Mouse (Mus musculus) natural killer cell, adult 2 months (primary cell): Measurements from ENCODE around the gene Vsig2.

ENCODE experiments used
- DNase-seq, 2 experiments: peaks; one replicate each; pipeline ENCODE4 v3.0.0; 2022; ENCODE audit warnings: low spot score in 2 of 2

Vsig2 gene

DNA sequence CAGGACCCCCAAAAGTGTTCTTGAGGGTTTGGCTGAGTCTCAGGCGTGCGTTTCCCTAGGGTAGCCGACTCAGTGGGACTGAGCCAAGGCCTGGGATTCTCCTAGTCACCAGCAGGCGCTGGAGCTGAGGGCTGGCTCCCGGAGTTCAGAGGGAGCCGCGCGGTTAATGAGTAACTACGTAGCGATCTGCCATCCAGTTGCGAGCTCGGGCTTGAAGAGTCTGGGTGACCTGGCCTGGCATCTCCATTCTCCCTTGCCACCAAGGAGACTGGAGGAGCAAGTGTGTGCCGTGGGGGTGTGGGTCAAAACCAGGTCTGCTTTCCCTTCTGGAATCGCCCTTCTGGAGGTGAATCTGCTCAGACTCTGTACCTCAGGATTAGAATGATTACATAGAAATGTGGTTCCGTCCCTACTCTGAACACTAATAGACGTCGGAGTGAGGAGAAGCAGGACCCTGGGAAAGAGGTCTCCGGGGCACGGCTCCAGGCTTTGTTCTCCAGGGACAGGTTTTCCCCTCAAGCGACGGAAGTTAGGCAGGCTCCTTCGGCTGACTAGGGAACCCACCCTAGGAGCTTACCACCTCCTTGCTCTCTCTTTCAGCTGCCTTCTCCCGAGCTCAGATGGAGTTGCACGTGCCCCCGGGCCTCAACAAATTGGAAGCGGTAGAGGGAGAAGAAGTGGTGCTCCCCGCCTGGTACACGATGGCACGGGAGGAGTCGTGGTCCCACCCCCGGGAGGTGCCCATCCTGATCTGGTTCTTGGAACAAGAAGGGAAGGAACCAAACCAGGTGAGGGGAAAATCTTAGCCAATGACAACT lies 8.0 kb upstream of the Vsig2 start:
- DNase-seq, result no peak

DNA sequence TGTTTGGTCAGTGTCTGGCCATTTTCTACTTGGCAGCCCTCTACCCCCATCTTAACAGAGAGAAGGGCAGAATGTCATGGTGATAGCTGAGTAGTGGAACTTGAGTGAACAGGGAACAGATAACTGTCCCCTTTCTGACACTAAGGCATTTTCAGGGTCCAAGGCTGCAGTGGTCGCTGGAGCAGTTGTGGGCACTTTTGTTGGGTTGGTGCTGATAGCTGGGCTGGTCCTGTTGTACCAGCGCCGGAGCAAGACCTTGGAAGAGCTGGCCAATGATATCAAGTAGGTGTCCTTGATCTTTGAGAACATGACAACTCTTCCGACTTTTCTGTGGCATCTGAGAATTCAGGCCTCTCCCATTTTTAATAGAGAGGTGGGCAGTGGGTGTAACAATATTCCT lies 2.2 kb upstream of the Vsig2 start:
- no peak for DNase-seq

DNA sequence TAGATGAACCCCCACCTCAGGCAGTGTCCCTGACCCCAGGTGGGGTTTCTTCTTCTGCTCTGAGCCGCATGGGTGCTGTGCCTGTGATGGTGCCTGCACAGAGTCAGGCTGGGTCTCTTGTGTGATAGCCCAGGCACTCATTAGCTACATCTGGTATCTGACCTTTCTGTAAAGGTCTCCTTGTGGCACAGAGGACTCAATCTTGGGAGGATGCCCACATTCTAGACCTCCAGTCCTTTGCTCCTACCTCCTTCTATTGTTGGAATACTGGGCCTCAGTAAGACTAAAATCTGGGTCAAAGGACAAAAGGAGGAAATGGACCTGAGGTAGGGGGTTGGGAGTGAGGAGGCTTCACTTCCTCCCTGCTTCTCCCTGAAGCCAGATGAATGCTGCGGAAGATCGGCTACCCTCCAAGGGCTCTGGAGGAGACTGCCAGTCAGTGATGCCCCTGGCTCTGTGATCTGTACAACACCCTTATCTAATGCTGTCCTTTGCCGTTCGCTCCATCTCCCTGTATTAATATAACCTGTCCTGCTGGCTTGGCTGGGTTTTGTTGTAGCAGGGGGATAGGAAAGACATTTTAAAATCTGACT lies 1.3 kb upstream of the Vsig2 start:
- DNase-seq, result no peak

DNA sequence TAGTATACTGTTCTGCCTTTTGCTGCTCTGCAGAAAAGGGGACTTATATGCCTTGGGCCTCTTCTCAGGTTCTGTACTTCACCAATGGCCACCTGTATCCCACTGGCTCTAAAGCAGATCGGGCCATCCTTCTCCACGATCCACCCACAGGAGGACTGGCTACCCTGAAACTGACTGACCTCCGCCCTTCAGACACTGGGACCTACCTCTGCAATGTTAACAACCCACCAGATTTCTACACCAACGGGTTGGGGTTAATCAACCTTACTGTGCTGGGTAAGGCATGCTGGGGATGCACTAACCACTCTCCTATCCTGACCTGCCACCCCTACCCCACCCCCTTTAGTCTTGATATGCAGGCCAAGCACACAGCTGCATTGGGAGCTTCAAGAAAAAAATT lies 1.2 kb downstream of the Vsig2 start:
- DNase-seq, result no peak

DNA sequence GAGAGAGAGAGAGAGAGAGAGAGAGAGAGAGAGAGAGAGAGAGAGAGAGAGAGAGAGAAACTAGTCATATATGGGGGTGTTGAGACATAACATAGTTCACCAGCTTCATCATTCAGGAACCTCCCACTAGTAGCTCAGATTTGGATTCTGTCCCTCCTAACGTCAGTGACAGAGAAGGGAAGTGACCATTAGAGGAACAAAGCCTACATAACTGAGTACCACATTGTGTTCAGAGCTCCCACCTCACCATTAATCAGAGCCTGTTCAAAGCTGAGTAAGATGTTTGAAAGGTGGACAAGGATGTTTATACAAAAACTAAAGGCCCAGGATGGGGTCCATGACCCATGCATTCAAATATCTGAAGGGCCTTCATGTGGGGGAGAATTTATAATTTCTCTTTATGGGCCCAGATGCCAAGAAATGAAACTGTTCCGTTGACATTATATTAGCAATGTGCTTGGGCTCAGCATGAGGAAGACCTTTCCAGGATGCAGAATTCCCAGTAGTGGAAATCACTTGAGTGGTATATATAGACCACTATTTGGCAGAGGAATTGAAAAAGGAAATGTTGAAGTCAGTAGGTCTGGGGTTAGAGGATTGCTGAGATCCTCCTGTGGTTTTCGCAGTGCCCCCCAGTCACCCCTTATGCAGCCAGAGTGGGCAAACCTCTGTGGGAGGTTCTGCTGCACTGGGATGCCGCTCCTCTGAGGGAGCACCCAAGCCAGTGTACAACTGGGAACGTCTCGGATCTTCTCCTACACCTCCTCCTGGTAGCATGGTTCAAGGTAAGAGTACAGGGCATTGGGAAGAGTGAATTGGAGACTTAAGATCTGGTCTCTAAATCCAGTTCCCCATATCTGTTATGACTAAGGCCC lies 1.9 kb downstream of the Vsig2 start:
- DNase-seq, result no peak

DNA sequence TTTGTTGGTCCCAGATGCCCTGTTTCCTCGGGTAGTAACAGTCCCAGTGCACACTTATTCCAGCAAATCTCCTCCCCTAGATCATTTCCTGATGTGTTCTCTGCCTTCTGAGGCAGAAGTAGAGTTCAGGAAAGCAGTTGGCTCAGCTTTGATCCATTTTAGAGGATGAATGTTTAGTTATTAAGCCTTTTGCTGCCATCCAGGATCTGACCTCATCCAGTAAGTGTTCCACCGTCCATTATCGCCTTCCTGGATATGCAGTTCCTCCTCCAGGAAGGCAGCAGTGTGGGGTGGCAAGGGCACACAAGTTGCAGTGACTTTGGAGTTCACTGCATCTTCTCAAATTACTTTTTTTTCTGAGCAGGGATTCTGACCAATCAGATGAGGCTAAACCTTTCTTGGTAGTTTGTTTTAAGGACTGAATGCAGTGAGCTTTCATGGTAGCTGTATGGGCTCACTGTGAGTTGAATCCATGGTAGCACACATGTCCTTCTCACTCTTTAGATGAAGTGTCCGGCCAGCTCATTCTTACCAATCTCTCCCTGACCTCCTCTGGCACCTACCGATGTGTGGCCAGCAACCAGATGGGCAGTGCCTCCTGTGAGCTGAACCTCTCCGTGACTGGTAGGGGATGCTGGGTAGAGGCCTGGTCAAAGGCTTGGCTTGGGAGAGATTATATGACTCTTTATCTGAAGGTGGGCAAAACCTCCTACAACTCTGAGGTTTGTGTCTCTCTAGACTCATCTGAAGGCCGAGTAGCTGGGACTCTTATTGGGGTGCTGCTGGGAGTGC lies 3.0 kb downstream of the Vsig2 start:
- no peak for DNase-seq

DNA sequence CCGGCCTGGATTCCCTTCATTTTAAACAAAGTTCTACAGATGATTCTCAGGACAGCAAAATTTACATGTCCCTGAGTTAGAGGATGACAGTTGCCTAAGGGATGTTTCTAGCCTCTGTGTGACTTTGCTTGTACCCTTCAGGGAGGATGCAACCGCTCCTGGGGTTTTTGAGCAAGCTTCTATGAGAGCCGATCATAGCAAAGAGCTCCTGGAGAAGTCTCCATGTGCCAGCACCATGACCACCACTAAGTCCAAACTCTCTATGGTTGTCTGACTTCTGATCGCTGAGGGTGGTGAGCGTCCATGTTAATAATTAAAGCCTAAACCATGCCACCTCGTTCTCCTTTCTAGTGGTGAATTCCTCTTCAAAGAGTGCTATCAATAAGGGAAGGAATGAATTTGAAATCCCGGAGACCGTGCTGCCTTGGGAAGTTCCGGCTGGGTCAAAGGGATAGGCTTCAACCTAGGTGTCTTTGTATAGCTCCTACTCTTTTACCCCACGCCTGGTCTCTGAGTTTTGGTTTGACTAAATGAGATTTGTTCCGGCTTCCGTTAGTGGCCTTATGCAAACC lies 4.9 kb downstream of the Vsig2 start:
- no peak for DNase-seq

DNA sequence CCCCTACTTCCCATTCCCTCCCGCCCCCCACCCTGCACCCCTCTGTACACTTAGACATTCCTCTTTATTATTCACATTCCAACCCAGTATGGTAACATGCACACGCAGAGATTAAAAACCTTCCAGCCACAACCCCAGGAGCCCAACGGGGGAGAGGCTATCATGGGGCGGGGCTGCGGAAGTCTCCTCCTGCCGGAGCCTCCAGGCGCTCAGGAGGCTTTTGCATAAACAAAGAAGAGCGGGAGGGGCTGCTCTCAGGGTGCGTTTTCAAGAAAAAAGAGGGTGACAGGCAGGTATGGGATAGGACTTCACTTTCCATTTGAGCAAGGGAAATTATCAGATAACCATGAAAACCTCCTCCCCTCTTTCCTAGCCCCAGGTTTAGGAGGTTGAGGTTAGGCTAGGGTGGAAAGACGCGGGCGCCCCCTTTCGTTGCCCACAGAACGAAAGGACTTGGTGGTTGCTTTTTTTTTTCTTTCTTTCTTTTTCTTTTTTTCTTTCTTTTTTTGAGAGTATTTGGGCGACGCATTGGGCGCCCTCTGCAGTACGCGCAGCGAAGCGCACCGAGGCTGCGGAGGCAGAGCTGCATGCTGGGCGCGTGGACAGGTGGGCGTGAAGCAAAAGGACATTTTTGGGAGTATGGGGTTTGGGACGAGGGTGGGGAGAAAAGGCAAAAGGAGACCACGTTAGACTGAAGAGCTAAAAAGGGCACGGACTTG lies 5.6 kb downstream of the Vsig2 start:
- DNase-seq, result peak; percentile 29 to 51

DNA sequence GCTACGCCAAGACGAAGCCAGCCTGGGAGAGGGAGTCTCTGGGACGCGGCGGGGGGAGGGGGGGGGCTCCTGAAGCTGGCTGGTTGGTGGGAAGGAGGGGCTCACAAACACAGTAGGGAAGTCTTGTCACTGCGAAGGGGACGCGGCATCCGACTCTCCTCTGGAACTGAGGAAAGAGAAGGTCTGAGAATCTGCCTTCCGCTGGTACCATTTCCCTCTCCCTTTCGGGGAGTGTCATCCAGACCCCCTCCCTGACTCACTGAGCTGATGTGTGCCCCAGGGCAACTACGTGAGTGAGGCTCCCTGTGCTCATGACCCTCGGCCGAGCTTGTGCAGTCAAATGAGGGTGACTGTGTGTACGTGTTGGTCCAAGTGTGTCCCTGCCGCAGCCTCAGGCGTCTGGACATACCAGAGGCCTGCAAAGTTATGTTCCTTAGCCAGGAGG lies 6.1 kb downstream of the Vsig2 start:
- no peak for DNase-seq

DNA sequence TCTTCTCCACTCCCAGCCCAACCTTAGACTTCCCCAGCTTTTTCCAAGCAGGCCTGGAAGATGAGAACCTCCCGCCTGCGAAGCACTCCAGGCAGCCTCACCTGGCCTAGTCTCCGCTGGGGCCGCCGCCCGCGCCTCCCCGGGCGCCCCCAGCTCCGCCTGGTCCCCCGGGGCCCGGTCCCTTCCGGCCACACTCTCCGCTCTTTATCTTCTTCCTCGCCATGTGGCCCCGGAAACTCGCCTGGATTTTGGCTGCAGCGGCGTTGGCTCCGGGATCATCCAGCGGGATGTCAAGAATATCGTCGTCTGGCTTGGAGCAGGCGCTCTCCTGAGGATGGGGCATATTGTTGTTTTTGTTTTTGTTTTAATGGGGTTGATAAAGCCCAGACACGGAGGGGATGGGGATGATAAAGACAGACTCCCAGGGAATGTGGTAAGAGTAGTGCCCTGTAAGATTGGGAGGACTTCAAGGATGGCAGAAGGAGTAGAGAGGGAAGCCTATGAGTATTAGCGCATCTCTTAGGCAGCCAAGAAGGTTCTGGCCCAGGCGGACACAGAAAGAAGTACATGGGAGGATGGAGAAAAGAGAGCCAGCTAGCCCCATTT lies 6.9 kb downstream of the Vsig2 start:
- DNase-seq, result no peak

DNA sequence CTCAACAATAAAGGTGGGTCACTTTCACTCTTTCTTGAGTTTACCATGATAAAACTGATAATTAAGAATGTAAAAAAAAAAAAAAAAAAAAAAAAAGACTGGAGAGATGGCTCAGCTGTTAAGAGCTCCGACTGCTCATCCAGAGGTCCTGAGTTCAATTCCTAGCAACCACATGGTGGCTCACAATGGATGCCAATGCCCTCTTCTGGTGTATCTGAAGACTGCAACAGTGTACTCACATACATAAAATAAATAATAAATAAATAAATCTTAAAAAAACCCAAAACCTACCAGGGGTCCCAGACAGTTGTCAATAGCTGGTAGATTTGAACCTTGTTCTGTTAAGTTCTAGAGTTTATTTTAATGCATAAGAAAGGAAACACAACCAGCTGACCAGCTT lies 7.8 kb downstream of the Vsig2 start:
- DNase-seq, result no peak

DNA sequence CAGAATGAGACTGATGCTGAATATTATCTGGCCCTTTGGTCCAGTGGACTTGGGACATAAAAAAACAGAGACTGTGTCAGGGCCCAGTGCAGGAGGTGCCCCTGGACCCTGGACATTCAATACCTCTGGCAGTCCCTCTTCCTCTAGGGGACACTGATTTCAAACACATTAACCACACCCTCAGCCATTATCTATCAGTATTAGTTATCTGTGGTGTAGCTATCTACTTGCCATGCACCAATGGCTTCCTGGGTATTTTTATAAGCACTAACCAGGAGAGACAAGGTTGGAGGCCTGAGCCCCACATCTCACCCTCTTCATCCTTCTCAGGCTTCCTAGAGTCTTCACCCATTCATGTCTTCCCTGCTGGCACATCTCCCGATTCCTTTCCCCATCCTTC lies 11.4 kb downstream of the Vsig2 start:
- no peak for DNase-seq

DNA sequence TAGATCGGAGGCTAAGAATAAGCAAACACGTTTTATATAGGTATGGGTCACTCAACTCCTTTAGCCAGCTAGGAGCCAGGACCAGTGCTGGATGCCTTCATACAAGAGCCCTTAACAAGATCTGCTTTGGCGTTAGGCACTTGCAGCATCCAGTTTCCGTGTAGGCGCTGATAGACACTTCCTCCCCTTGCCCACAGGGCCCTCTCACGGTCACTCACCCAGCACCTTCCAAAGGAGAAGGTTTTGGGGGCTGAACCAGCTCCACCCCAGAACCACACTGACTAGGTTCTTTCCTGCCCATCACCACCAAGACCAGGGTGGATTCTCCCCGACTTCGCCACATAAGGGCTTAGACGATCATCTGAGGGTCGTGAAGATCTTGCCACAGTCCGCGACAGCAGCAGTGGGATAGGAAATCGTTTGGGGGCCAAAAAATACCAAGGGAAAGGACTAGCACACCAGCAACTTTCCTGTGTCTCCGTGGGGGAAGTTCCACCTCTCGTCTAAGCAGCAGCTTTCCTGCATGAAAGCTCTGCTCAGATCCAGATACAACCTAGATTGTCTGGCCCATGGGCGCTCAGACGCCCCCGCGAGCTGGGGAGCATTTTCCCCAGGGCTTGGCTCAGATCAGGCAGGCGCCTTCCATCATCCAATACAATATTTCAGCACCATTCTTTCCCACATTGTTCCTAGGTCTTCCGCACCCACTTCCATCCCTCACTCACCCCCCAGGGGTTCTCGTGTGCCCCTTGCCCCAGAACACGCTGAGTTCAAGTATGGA lies 12.9 kb downstream of the Vsig2 start:
- peak in 1 of 2 experiments; percentile 21 for DNase-seq

DNA sequence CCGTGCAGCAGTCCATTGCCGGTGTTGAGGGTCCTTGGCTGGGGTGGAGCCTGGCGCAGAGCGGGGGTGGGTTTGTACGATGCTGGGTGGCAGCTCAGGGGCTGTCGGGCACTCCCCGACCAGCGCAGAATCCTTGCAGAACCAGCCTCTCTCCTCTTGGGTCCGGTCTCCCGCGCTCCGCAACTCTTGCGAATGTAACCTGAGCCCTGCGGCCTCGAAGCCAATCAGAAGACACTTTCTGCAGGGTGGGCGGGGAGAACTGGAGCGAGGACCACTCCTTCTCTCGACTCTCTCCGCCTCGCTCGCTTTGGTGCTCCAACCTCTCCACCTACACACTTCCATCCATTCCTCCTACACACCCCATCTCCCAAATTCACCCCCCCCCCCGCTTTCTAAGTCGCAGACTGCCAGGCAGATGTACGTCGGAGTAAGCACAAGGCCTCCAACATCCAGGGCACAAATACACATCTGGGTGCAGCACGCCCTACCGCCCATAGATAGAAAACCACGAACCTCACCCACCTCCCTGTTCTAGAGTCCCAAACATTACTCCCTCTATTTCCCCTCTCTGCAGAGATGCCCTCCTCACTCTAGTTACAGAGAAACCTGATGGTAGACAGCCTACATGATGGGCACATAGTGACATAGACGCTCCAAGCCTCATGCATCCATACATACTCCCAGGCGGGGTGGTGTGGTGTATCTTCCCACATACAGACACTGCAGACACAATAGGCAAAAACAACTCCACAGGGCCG lies 13.7 kb downstream of the Vsig2 start, which contains the start of gene Nrgn:
Gene Nrgn (minus strand): TSS at position 369 of the 758 bp plus-strand sequence.
- DNase-seq, result peak; percentile 24 to 26

DNA sequence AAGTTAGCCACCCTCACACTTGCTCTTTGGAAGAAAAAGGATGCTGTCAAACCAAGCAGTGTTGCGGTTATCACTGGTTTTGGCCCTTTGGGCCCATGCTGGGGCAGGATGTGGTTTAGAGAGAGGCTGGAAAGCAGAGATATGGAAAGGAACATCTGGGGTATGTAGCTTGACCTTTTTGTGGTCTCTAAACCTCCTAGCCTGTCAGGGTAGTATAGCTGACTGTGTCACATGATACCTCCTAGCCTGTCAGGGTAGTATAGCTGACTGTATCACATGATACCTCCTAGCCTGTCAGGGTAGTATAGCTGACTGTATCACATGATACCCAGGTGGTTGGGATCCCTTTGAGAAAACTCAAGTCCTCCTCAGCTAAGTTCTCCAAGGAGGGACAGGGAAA lies 15.2 kb downstream of the Vsig2 start:
- peak; percentile 37 to 61 for DNase-seq

DNA sequence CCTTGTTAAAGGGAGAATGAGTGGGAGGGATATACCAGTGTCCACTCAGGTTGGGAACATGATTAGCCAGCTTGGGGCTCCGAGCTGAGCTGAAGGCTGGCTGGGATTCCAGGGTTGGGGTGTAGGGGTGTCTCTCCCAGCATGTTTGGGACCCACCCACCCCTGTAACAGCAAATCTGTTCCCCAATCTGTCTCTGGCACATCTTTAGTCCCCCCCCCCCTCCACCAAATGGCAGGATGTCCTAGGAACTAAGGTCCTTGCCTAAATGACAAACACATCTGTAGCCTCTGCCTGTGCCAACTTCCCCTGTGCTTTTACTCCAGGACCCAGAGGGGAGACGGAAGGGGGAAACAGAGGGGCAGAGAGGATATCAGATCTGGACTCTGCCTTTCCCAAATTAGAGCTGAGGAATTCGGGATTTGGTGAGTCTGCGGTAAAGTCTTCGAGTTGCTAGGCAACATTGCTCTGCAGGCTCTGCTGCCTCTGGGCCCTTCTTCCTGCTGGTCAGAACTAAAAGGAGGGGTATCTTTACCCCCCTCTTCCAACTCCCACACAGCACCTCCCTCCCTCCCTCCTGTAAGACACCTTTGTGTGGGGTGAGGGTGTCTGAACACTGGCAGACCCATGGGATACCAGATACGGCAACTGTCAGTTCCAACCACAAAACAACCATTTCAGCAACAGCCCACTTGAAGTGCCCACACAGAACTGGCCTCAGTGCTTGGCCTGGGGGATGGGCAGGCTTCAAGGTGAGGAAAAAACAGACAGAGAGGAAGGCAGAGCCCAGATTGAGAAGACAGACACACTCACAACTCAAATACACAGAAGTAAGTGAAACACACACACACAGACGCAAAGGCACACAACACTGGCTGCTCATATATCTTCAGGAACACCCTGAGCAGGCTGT lies 16.0 kb downstream of the Vsig2 start, which contains the start of gene Siae:
Gene Siae (plus strand): TSS at position 861 of the 911 bp plus-strand sequence.
- DNase-seq, result no peak

DNA sequence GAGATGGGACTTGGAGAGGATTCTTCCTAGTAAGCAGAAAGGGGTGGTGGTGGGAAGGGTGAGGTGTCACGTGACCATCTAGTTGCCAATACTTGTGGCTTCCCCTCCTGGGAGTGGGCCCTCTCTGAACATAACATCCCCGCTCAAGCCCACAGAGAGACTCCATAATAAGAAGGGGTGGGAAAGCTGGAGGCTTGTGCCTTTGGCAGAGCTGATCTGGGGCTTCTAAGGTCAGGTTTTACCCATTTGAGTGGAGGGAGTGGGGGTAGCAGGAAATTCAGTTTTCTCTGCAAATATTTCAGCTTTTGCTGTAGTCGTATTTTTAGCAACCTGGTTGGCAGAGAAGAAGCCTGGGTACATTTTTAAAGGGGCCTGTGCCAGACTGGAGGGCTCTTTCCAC lies 17.3 kb downstream of the Vsig2 start:
- no peak for DNase-seq
